Comparison of ENCODE assay signal across 10 mouse cellular contexts in genomic region chr15:85172054-85172453, GRCm38 (mm10). TPM values are rescaled to one million over a fixed set of nuclear protein-coding genes. Genes with fewer than 3 reads are reported as not detected.
DNase-seq lines count a peak whose midpoint lies in the region; ATAC-seq and TF ChIP-seq lines count a peak whose summit lies in the region.
"Had no signal": no experiment of that assay in that cellular context is flagged by ENCODE, and none has a peak within 500 bp of the region (broad histone marks: within the 10 kb centered on the region; RNA-seq: fewer than 3 reads in every experiment).

No protein-coding gene starts in this region.

- H3K36me3 ChIP-seq in kidney, postnatal 0 days (ENCODE audit: insufficient read depth, low read length) = no peaks in the 10 kb centered on the region
- H3K36me3 ChIP-seq in hindbrain, postnatal 0 days (ENCODE audit: insufficient read depth, low read length) = no peaks in the 10 kb centered on the region

- intact Hi-C loops in heart, postnatal 14 days (cut with DNase I) = no loop called here

- no peak overlapping the region for H3K4me2 ChIP-seq in kidney, postnatal 0 days (ENCODE audit: low read length)
- no peak overlapping the region for H3K4me2 ChIP-seq in hindbrain, postnatal 0 days (ENCODE audit: low read depth, low read length)

- no peaks in the 10 kb centered on the region for H3K4me1 ChIP-seq in kidney, postnatal 0 days (replicated peaks; ENCODE audit: insufficient read depth, low read length)
- H3K4me1 ChIP-seq in hindbrain, postnatal 0 days (ENCODE audit: insufficient read depth, low read length) = peaks cover 3% of the 10 kb centered on the region

- H3K9ac ChIP-seq in kidney, postnatal 0 days (ENCODE audit: low read depth, low read length) = no peak overlapping the region
- no peak overlapping the region for H3K9ac ChIP-seq in hindbrain, postnatal 0 days (replicated peaks; ENCODE audit: low read length)

- TF ChIP-seq CTCF in kidney, postnatal 0 days (IDR thresholded peaks at IDR 0.05; ENCODE audit: low read depth) = no peak
- TF ChIP-seq CTCF in layer of hippocampus, adult 2 months (conservative IDR thresholded peaks at IDR 0.05) = no peak
- no peak for TF ChIP-seq CTCF in hindbrain, postnatal 0 days (IDR thresholded peaks at IDR 0.05; ENCODE audit: low read depth)

- no peak overlapping the region for H3K4me3 ChIP-seq in kidney, postnatal 0 days (replicated peaks; ENCODE audit: low read depth, low read length)
- H3K4me3 ChIP-seq in layer of hippocampus, adult 2 months = no peak overlapping the region
- H3K4me3 ChIP-seq in hindbrain, postnatal 0 days (ENCODE audit: low read length) = no peak overlapping the region

- H3K9me3 ChIP-seq in kidney, postnatal 0 days (replicated peaks; ENCODE audit: low read length) = no peaks in the 10 kb centered on the region
- no peaks in the 10 kb centered on the region for H3K9me3 ChIP-seq in hindbrain, postnatal 0 days (ENCODE audit: low read length)

- WGBS in kidney, postnatal 0 days = 58% methylated on average over 2 of the region's 2 CpGs
- WGBS in hindbrain, postnatal 0 days = 81% methylated on average over 2 of the region's 2 CpGs

- H3K27ac ChIP-seq in kidney, postnatal 0 days = 0 out of 2 replicates have a peak overlapping the region, but pooled peaks have one; percentile 31
- H3K27ac ChIP-seq in layer of hippocampus, adult 2 months = no peak overlapping the region
- H3K27ac ChIP-seq in hindbrain, postnatal 0 days = no peak overlapping the region

- H3K27me3 ChIP-seq in kidney, postnatal 0 days (ENCODE audit: insufficient read depth, low read length) = no peaks in the 10 kb centered on the region
- no peaks in the 10 kb centered on the region for H3K27me3 ChIP-seq in hindbrain, postnatal 0 days (ENCODE audit: insufficient read depth, low read length)

- ATAC-seq in kidney, postnatal 0 days (replicated peaks; ENCODE audit: low FRiP score, low read depth) = peak; percentile 45; the same call in 1 of the 2 replicates
- no peak for ATAC-seq in hindbrain, postnatal 0 days
- ATAC-seq: forebrain, embryonic 16.5 days had no signal

- DNase-seq in kidney, postnatal 0 days (ENCODE audit: low spot score) = peak; percentile 79
- no peak for DNase-seq in kidney, adult 8-10 months
- peak; percentile 36 for DNase-seq in gastrocnemius, postnatal 10 days
- peak; percentile 63 to 65 for DNase-seq in heart, postnatal 14 days
- peak; percentile 63 for DNase-seq in lung, postnatal 36 days
- DNase-seq in layer of hippocampus, adult 2 months (ENCODE audit: low spot score in 2 of 2) = no peak
- DNase-seq in right cerebral cortex, adult 2 months (ENCODE audit: low spot score in 2 of 2) = no peak
- no peak for DNase-seq in hindbrain, postnatal 0 days (ENCODE audit: low spot score)
- DNase-seq: left cerebral cortex, postnatal 4 days had no signal

RNA-seq across cellular contexts. Expression of gene Fbln1, which starts 33.7 kb away (rescaled TPM):
- polyA plus RNA-seq in kidney, postnatal 0 days (2015; fragmentation: Nextera tagmentation; extraction: Ambion mirVana) = 114 and 118 TPM in 2 replicates
- total RNA-seq in gastrocnemius, postnatal 10 days (2021) = 10 to 100 TPM; 18.7 to 23.4 TPM
- total RNA-seq in heart, postnatal 14 days (2021) = 10 to 100 TPM; 60.9 to 78.2 TPM
- 10 to 100 TPM; 13.4 to 13.8 TPM for total RNA-seq in layer of hippocampus, adult 2 months (2021)
- 68.4 and 73.9 TPM in 2 replicates for total RNA-seq in hindbrain, postnatal 0 days (2014; rRNA removed)
- polyA plus RNA-seq in hindbrain, postnatal 0 days (2015; fragmentation: Nextera tagmentation; extraction: Ambion mirVana) = 48.3 and 52.1 TPM in 2 replicates

RNA-seq across cellular contexts. Expression of gene Ribc2, which starts 40.2 kb away (rescaled TPM):
- 0.41 and 0.61 TPM in 2 replicates for polyA plus RNA-seq in kidney, postnatal 0 days (2015; fragmentation: Nextera tagmentation; extraction: Ambion mirVana)
- total RNA-seq in gastrocnemius, postnatal 10 days (2021) = not detected
- not detected for total RNA-seq in heart, postnatal 14 days (2021)
- total RNA-seq in layer of hippocampus, adult 2 months (2021) = under 1 TPM; 0.44 to 0.49 TPM
- total RNA-seq in hindbrain, postnatal 0 days (2014; rRNA removed) = 0.90 and 0.94 TPM in 2 replicates
- polyA plus RNA-seq in hindbrain, postnatal 0 days (2015; fragmentation: Nextera tagmentation; extraction: Ambion mirVana) = 0.73 and 0.95 TPM in 2 replicates

RNA-seq across cellular contexts. Expression of gene Smc1b, which starts 40.3 kb away (rescaled TPM):
- 0.15 and 0.29 TPM in 2 replicates for polyA plus RNA-seq in kidney, postnatal 0 days (2015; fragmentation: Nextera tagmentation; extraction: Ambion mirVana)
- total RNA-seq in gastrocnemius, postnatal 10 days (2021) = under 1 TPM in 1 of 2 experiments, not detected in 1; 0.34 TPM
- total RNA-seq in heart, postnatal 14 days (2021) = under 1 TPM in 1 of 2 experiments, not detected in 1; 0.05 TPM
- under 1 TPM; 0.08 to 0.12 TPM for total RNA-seq in layer of hippocampus, adult 2 months (2021)
- 0.04 and 5.2 TPM in 2 replicates for total RNA-seq in hindbrain, postnatal 0 days (2014; rRNA removed)
- 0.24 and 0.30 TPM in 2 replicates for polyA plus RNA-seq in hindbrain, postnatal 0 days (2015; fragmentation: Nextera tagmentation; extraction: Ambion mirVana)

Comparison
In these comparisons a context has a peak if more than half of its experiments do, and no peak if none do; other contexts are left out.
1. DNase-seq: peak in kidney, postnatal 0 days (single experiment), gastrocnemius, postnatal 10 days (single experiment), heart, postnatal 14 days (2 of 2) and lung, postnatal 36 days (single experiment); none in kidney, adult 8-10 months (0 of 2), layer of hippocampus, adult 2 months (0 of 2), right cerebral cortex, adult 2 months (0 of 2) and hindbrain, postnatal 0 days (single experiment).